In genomic region chr5:5749772-5750222, GRCm38 (mm10) we compare ENCODE assay signal across 8 mouse cellular contexts. TPM values are rescaled to one million over a fixed set of nuclear protein-coding genes. Genes with fewer than 3 reads are reported as not detected.
A peak's percentile ranks its signal among the peaks of the same experiment; 100 is the strongest.
DNase-seq lines count a peak whose midpoint lies in the region; ATAC-seq and TF ChIP-seq lines count a peak whose summit lies in the region.

No protein-coding gene starts in this region.

- 1% methylated on average over 13 of the region's 13 CpGs for WGBS in limb, embryonic 12.5 days
- 0% methylated on average over 13 of the region's 13 CpGs for WGBS in midbrain, embryonic 15.5 days

- peak overlapping the region; percentile 85; the same call in 1 of the 2 replicates for H3K4me3 ChIP-seq in testis, adult 2 months (ENCODE audit: control insufficient read depth, low read depth, low read length)
- peak overlapping the region; percentile 64 for H3K4me3 ChIP-seq in limb, embryonic 12.5 days (replicated peaks)
- peak overlapping the region; percentile 54 for H3K4me3 ChIP-seq in midbrain, embryonic 15.5 days

- ATAC-seq in limb, embryonic 12.5 days (ENCODE audit: insufficient number of reproducible peaks, insufficient read depth, low FRiP score, low TSS enrichment, low read depth): peak; percentile 64; the same call in 1 of the 2 replicates
- ATAC-seq in midbrain, embryonic 15.5 days (replicated peaks): peak; percentile 79

- no peak overlapping the region for H3K9ac ChIP-seq in limb, embryonic 12.5 days (replicated peaks)
- H3K9ac ChIP-seq in midbrain, embryonic 15.5 days: peak overlapping the region; percentile 35; the same call in 1 of the 2 replicates

- no peak overlapping the region for H3K27ac ChIP-seq in testis, adult 2 months (ENCODE audit: control insufficient read depth, insufficient read depth, low read depth, low read length)
- H3K27ac ChIP-seq in limb, embryonic 12.5 days: no peak overlapping the region
- no peak overlapping the region for H3K27ac ChIP-seq in midbrain, embryonic 15.5 days

- TF ChIP-seq POLR2A in testis, adult 2 months (IDR thresholded peaks at IDR 0.05; ENCODE audit: control insufficient read depth, low read depth, low read length): no peak

- H3K27me3 ChIP-seq in testis, adult 2 months (ENCODE audit: control insufficient read depth, insufficient read depth, low read length): no peaks in the 10 kb centered on the region
- H3K27me3 ChIP-seq in limb, embryonic 12.5 days: peaks cover 24% of the 10 kb centered on the region; the same call in 1 of the 2 replicates
- H3K27me3 ChIP-seq in midbrain, embryonic 15.5 days (replicated peaks): peaks cover 17% of the 10 kb centered on the region

- H3K4me1 ChIP-seq in testis, adult 2 months (ENCODE audit: control insufficient read depth, insufficient read depth, low read length): peaks cover 2% of the 10 kb centered on the region
- no peaks in the 10 kb centered on the region; the same call in 1 of the 2 replicates for H3K4me1 ChIP-seq in limb, embryonic 12.5 days (replicated peaks)
- H3K4me1 ChIP-seq in midbrain, embryonic 15.5 days: peaks cover 13% of the 10 kb centered on the region; the same call in 1 of the 2 replicates

- H3K4me2 ChIP-seq in limb, embryonic 12.5 days: peak overlapping the region; percentile 90
- H3K4me2 ChIP-seq in midbrain, embryonic 15.5 days: peak overlapping the region; percentile 95

- no peaks in the 10 kb centered on the region for H3K9me3 ChIP-seq in limb, embryonic 12.5 days
- no peaks in the 10 kb centered on the region for H3K9me3 ChIP-seq in midbrain, embryonic 15.5 days

- no peak for DNase-seq in testis, postnatal 10 days (ENCODE audit: low spot score)
- DNase-seq in cerebellum, postnatal 10 days: peak; percentile 62 to 73
- DNase-seq in frontal cortex, postnatal 36 days (ENCODE audit: low spot score in 2 of 2): peak; percentile 36 to 68
- peak; percentile 29 for DNase-seq in kidney, adult 11 months
- DNase-seq in spleen, postnatal 4 days (ENCODE audit: low spot score in 2 of 2): no peak

- TF ChIP-seq CTCF in testis, adult 2 months (IDR thresholded peaks at IDR 0.05; ENCODE audit: control insufficient read depth, insufficient read depth, insufficient replicate concordance, low read depth, low read length): no peak

- no peaks in the 10 kb centered on the region for H3K36me3 ChIP-seq in testis, adult 2 months (ENCODE audit: control insufficient read depth, insufficient read depth, low read length)
- no peaks in the 10 kb centered on the region for H3K36me3 ChIP-seq in limb, embryonic 12.5 days
- no peaks in the 10 kb centered on the region for H3K36me3 ChIP-seq in midbrain, embryonic 15.5 days (replicated peaks)

RNA-seq across cellular contexts. Expression of gene Steap1, which starts 0.7 kb away (rescaled TPM):
- polyA plus RNA-seq in testis, adult 2 months (2012; rRNA removed): 1.1 TPM in 2 replicates
- polyA plus RNA-seq in limb, embryonic 12.5 days (2016; fragmentation: Nextera tagmentation; extraction: Ambion mirVana): 3.9 and 4.0 TPM in 2 replicates
- 0.88 and 1.2 TPM in 2 replicates for polyA plus RNA-seq in midbrain, embryonic 15.5 days (2015; fragmentation: Nextera tagmentation; extraction: Ambion mirVana)

RNA-seq across cellular contexts. Expression of gene Steap2, which starts 55.4 kb away (rescaled TPM):
- 4.4 and 6.2 TPM in 2 replicates for polyA plus RNA-seq in testis, adult 2 months (2012; rRNA removed)
- polyA plus RNA-seq in limb, embryonic 12.5 days (2016; fragmentation: Nextera tagmentation; extraction: Ambion mirVana): 7.7 and 7.9 TPM in 2 replicates
- polyA plus RNA-seq in midbrain, embryonic 15.5 days (2015; fragmentation: Nextera tagmentation; extraction: Ambion mirVana): 5.7 and 5.9 TPM in 2 replicates

Comparison
In these comparisons a context has a peak if more than half of its experiments do, and no peak if none do; other contexts are left out.
1. DNase-seq: peak in cerebellum, postnatal 10 days (2 of 2), frontal cortex, postnatal 36 days (2 of 2) and kidney, adult 11 months (single experiment); none in testis, postnatal 10 days (single experiment) and spleen, postnatal 4 days (0 of 2).
2. Peak in every context shown above with its lines, with median percentiles within 50 percentile points of each other: H3K4me3 ChIP-seq.